Mouse (Mus musculus) R1 (cell line): Measurements from ENCODE around the gene Copa.
A peak's percentile ranks its signal among the peaks of the same experiment; 100 is the strongest.

Experiments used
- DNase-seq: peaks from one replicate; pipeline ENCODE4 v3.0.0-alpha.2; 2018; ENCODE audit warnings: low read depth, low spot score

The Copa gene

GRCm38 (mm10) chr1:172082899-172083445 is 643 bp downstream of the Copa start:
- DNase-seq = no peak

GRCm38 (mm10) chr1:172093522-172093921 is 11.2 kb downstream of the Copa start:
- no peak for DNase-seq

- DNase-seq = no peak
Measured at GRCm38 (mm10) chr1:172094295-172094694, 12.0 kb downstream of the Copa start.

GRCm38 (mm10) chr1:172095202-172095601 is 12.9 kb downstream of the Copa start:
- no peak for DNase-seq

- no peak for DNase-seq
Measured at GRCm38 (mm10) chr1:172099325-172100033, 17.1 kb downstream of the Copa start.

- DNase-seq = no peak
Measured at GRCm38 (mm10) chr1:172103619-172104018, 21.3 kb downstream of the Copa start.

- no peak for DNase-seq
Measured at GRCm38 (mm10) chr1:172105101-172105500, 22.8 kb downstream of the Copa start.

- DNase-seq = peak; percentile 56
Measured at GRCm38 (mm10) chr1:172107777-172108477, 25.6 kb downstream of the Copa start.

GRCm38 (mm10) chr1:172116948-172117347 is 34.6 kb downstream of the Copa start:
- DNase-seq = no peak

- DNase-seq = no peak
Measured at GRCm38 (mm10) chr1:172119100-172119499, 36.8 kb downstream of the Copa start.

GRCm38 (mm10) chr1:172119720-172120119 is 37.4 kb downstream of the Copa start:
- peak; percentile 79 for DNase-seq

GRCm38 (mm10) chr1:172122671-172123070 is 40.3 kb downstream of the Copa start:
- no peak for DNase-seq

- DNase-seq = no peak
Measured at GRCm38 (mm10) chr1:172124572-172124971, 42.2 kb downstream of the Copa start.

- DNase-seq = peak; percentile 97
Measured at GRCm38 (mm10) chr1:172126376-172127347, 44.3 kb downstream of the Copa start, which contains the start of gene Pex19. Gene Pex19 (plus strand): TSS chr1:172126755.

GRCm38 (mm10) chr1:172127487-172127886 is 45.2 kb downstream of the Copa start:
- DNase-seq = no peak

GRCm38 (mm10) chr1:172128563-172128962 is 46.2 kb downstream of the Copa start:
- DNase-seq = no peak

GRCm38 (mm10) chr1:172129108-172129507 is 46.8 kb downstream of the Copa start:
- DNase-seq = peak; percentile 62

- DNase-seq = no peak
Measured at GRCm38 (mm10) chr1:172129780-172130179, 47.5 kb downstream of the Copa start.

- no peak for DNase-seq
Measured at GRCm38 (mm10) chr1:172132319-172132718, 50.0 kb downstream of the Copa start.

- DNase-seq = no peak
Measured at GRCm38 (mm10) chr1:172133535-172133934, 51.2 kb downstream of the Copa start.

GRCm38 (mm10) chr1:172134072-172134471 is 51.7 kb downstream of the Copa start:
- no peak for DNase-seq

- DNase-seq = no peak
Measured at GRCm38 (mm10) chr1:172140160-172140559, 57.8 kb downstream of the Copa start.
